ENCODE assay signal across 18 mouse cellular contexts in genomic region chr19:57082454-57083182, GRCm38 (mm10).
DNase-seq lines count a peak whose midpoint lies in the region; ATAC-seq and TF ChIP-seq lines count a peak whose summit lies in the region.
"Had no signal": no experiment of that assay in that cellular context is flagged by ENCODE, and none has a peak within 500 bp of the region (broad histone marks: within the 10 kb centered on the region; RNA-seq: fewer than 3 reads in every experiment).

No protein-coding gene starts in this region.

- peaks cover 14% of the 10 kb centered on the region; the same call in 1 of the 2 replicates for H3K4me1 ChIP-seq in hindbrain, postnatal 0 days (ENCODE audit: insufficient read depth, low read length)
- H3K4me1 ChIP-seq in hindbrain, embryonic 14.5 days (replicated peaks; ENCODE audit: control insufficient read depth, insufficient read depth, low read length) = peaks cover 17% of the 10 kb centered on the region; the same call in 1 of the 2 replicates

- H3K36me3 ChIP-seq in hindbrain, postnatal 0 days (ENCODE audit: insufficient read depth, low read length) = no peaks in the 10 kb centered on the region
- no peaks in the 10 kb centered on the region for H3K36me3 ChIP-seq in hindbrain, embryonic 14.5 days (replicated peaks; ENCODE audit: control insufficient read depth, insufficient read depth)
- H3K36me3 ChIP-seq: intestine, embryonic 15.5 days; midbrain, embryonic 12.5 days; neural tube, embryonic 12.5 days had no signal

- no peak overlapping the region for H3K4me2 ChIP-seq in hindbrain, postnatal 0 days (ENCODE audit: low read depth, low read length)
- no peak overlapping the region for H3K4me2 ChIP-seq in hindbrain, embryonic 14.5 days (replicated peaks)
- H3K4me2 ChIP-seq: intestine, embryonic 15.5 days; midbrain, embryonic 12.5 days; neural tube, embryonic 12.5 days had no signal

- no peaks in the 10 kb centered on the region for H3K27me3 ChIP-seq in hindbrain, postnatal 0 days (ENCODE audit: insufficient read depth, low read length)
- H3K27me3 ChIP-seq in hindbrain, embryonic 14.5 days (ENCODE audit: control insufficient read depth, insufficient read depth, low read length) = no peaks in the 10 kb centered on the region
- H3K27me3 ChIP-seq: intestine, embryonic 15.5 days; midbrain, embryonic 12.5 days; neural tube, embryonic 12.5 days had no signal

- DNase-seq in hindbrain, postnatal 0 days (ENCODE audit: low spot score) = no peak
- no peak for DNase-seq in hindbrain, embryonic 14.5 days (ENCODE audit: low spot score)
- peak; percentile 39 for DNase-seq in thymus, postnatal 25 days
- no peak for DNase-seq in thymus, postnatal 10 days (ENCODE audit: low spot score in 2 of 2)
- DNase-seq in telencephalon, adult 2 months (ENCODE audit: low read depth, low spot score) = peak; percentile 42
- DNase-seq in kidney, postnatal 10 days = no peak
- no peak for DNase-seq in lung, adult 18-20 months
- DNase-seq: adrenal gland, adult 2 months; heart, adult 18-20 months; heart, postnatal 14 days; kidney, postnatal 14 days; lung, postnatal 14 days; right cerebral cortex, adult 18-20 months had no signal

- H3K27ac ChIP-seq in hindbrain, postnatal 0 days = peak overlapping the region; percentile 36; the same call in 1 of the 2 replicates
- no peak overlapping the region for H3K27ac ChIP-seq in hindbrain, embryonic 14.5 days
- H3K27ac ChIP-seq: intestine, embryonic 15.5 days; liver, embryonic 14.5 days; midbrain, embryonic 12.5 days; neural tube, embryonic 12.5 days had no signal

- ATAC-seq in hindbrain, postnatal 0 days = no peak
- ATAC-seq in hindbrain, embryonic 14.5 days (ENCODE audit: low FRiP score) = no peak
- ATAC-seq in common myeloid progenitor, adult 5-6 weeks (replicated peaks; ENCODE audit: low read depth, poor library complexity, severe bottlenecking) = peak; percentile 52; the same call in 1 of the 2 replicates
- ATAC-seq: intestine, embryonic 15.5 days had no signal

- WGBS in hindbrain, postnatal 0 days = 66% methylated on average over 17 of the region's 17 CpGs
- 73% methylated on average over 17 of the region's 17 CpGs for WGBS in hindbrain, embryonic 14.5 days

- no peak overlapping the region for H3K9ac ChIP-seq in hindbrain, postnatal 0 days (replicated peaks; ENCODE audit: low read length)
- H3K9ac ChIP-seq in hindbrain, embryonic 14.5 days = no peak overlapping the region
- H3K9ac ChIP-seq: intestine, embryonic 15.5 days; liver, embryonic 14.5 days; midbrain, embryonic 12.5 days; neural tube, embryonic 12.5 days had no signal

- no peak for TF ChIP-seq CTCF in hindbrain, postnatal 0 days (IDR thresholded peaks at IDR 0.05; ENCODE audit: low read depth)

- no peak overlapping the region for H3K4me3 ChIP-seq in hindbrain, postnatal 0 days (ENCODE audit: low read length)
- no peak overlapping the region for H3K4me3 ChIP-seq in hindbrain, embryonic 14.5 days (replicated peaks; ENCODE audit: low read length)
- H3K4me3 ChIP-seq: intestine, embryonic 15.5 days; midbrain, embryonic 12.5 days; neural tube, embryonic 12.5 days had no signal

- H3K9me3 ChIP-seq in hindbrain, postnatal 0 days (ENCODE audit: low read length) = no peaks in the 10 kb centered on the region
- no peaks in the 10 kb centered on the region for H3K9me3 ChIP-seq in hindbrain, embryonic 14.5 days (ENCODE audit: control insufficient read depth, low read length)
- H3K9me3 ChIP-seq: intestine, embryonic 15.5 days; midbrain, embryonic 12.5 days had no signal

Comparison
In these comparisons a context has a peak if more than half of its experiments do, and no peak if none do; other contexts are left out.
1. DNase-seq: peak in thymus, postnatal 25 days (single experiment) and telencephalon, adult 2 months (single experiment); none in hindbrain, postnatal 0 days (single experiment), hindbrain, embryonic 14.5 days (single experiment), thymus, postnatal 10 days (0 of 2), kidney, postnatal 10 days (single experiment) and lung, adult 18-20 months (0 of 2).